Mouse (Mus musculus) duodenum, adult 2 months (tissue): ENCODE results near the gene Yod1. TPM values are rescaled to one million over a fixed set of nuclear protein-coding genes. Genes with fewer than 3 reads are reported as not detected.

Experiments used
- polyA plus RNA-seq: library from polyadenylated mRNA; depleted of rRNA; stranded (reverse); fragments of >200 nt; gene quantifications from 2 replicates; pipeline ENCODE4 v1.2.3, GENCODE M21; 2012; ENCODE audit warnings: low replicate concordance; rRNA removed

Yod1 gene
- 0.64 and 0.68 TPM in 2 replicates for polyA plus RNA-seq

GRCm38 (mm10) chr1:130717291-130717871 is at the start of gene Yod1:
Gene Yod1 (plus strand): TSS chr1:130717327.

GRCm38 (mm10) chr1:130715561-130716217 is 1.4 kb upstream of the Yod1 start, which contains the start of gene Gm29427:
Gene Gm29427 (minus strand): TSS chr1:130715799.

GRCm38 (mm10) chr1:130729153-130729552 is 12.0 kb downstream of the Yod1 start, which contains the start of gene Pfkfb2:
Gene Pfkfb2 (minus strand): TSS chr1:130729253.

GRCm38 (mm10) chr1:130731741-130732337 is 14.7 kb downstream of the Yod1 start, which contains the start of gene AA986860:
Gene AA986860 (plus strand): TSS chr1:130731976.

Other genes with a start within 250 kb of the Yod1 start
- gene Zp3r, start 87.7 kb upstream of the Yod1 start, polyA plus RNA-seq, result not detected in 2 replicates
- gene C4bp, start 55.7 kb upstream of the Yod1 start, polyA plus RNA-seq, result 0.13 and 0.14 TPM in 2 replicates
- not detected in 2 replicates for gene Gm29427, start 1.5 kb upstream of the Yod1 start, polyA plus RNA-seq
- gene Pfkfb2, start 11.9 kb downstream of the Yod1 start, polyA plus RNA-seq, result 3.2 and 4.8 TPM in 2 replicates
- 13.2 and 28.1 TPM in 2 replicates for gene AA986860, start 14.6 kb downstream of the Yod1 start, polyA plus RNA-seq
- 0.34 and 0.70 TPM in 2 replicates for gene Fcamr, start 83.6 kb downstream of the Yod1 start, polyA plus RNA-seq
- gene Pigr, start 109.4 kb downstream of the Yod1 start, polyA plus RNA-seq, result 486 and 1,079 TPM in 2 replicates
- gene Fcmr, start 148.3 kb downstream of the Yod1 start, polyA plus RNA-seq, result 24.0 TPM in 1 of 2 replicates, not detected in the other
- gene Il24, start 170.1 kb downstream of the Yod1 start, polyA plus RNA-seq, result not detected in 2 replicates
- not detected in 2 replicates for gene Il20, start 194.1 kb downstream of the Yod1 start, polyA plus RNA-seq
- not detected in 2 replicates for gene Il19, start 222.8 kb downstream of the Yod1 start, polyA plus RNA-seq